Mouse (Mus musculus) liver, embryonic 11.5 days (tissue): ENCODE results near the gene Stab2. TPM values are rescaled to one million over a fixed set of nuclear protein-coding genes. Genes with fewer than 3 reads are reported as not detected.

Source experiments
- ATAC-seq: fragments of 200-750 bp; cut with Nextera tagmentation; replicated peaks from 2 replicates; pipeline ENCODE4 v1.8.0; 2017; ENCODE audit warnings: moderate number of reproducible peaks, mild to moderate bottlenecking, moderate TSS enrichment, moderate library complexity; ENCODE audit not compliant: low FRiP score
- DNase-seq: peaks from one replicate; pipeline ENCODE4 v3.0.0-alpha.2; 2017; ENCODE audit warnings: low spot score
- H3K27ac ChIP-seq: fragments of 300-500 bp; sonication (generic); 2 replicates; pipeline ENCODE4 v1.5.1; 2014; ENCODE audit warnings: mild to moderate bottlenecking, low read depth, low read length, control low read depth
- H3K27me3 ChIP-seq: fragments of 300-500 bp; sonication (generic); replicated peaks from 2 replicates; pipeline ENCODE4 v1.6.1; 2014; ENCODE audit warnings: low read length, mixed read lengths; ENCODE audit not compliant: control insufficient read depth, insufficient read depth
- H3K36me3 ChIP-seq: fragments of 300-500 bp; sonication (generic); 2 replicates; pipeline ENCODE4 v1.6.1; 2014; ENCODE audit warnings: mild to moderate bottlenecking, low read length, moderate library complexity, mixed read lengths; ENCODE audit not compliant: control insufficient read depth, insufficient read depth
- H3K4me1 ChIP-seq: fragments of 300-500 bp; sonication (generic); replicated peaks from 2 replicates; pipeline ENCODE4 v1.6.1; 2014; ENCODE audit warnings: low read length, mixed read lengths; ENCODE audit not compliant: control insufficient read depth, insufficient read depth
- H3K4me2 ChIP-seq: fragments of 300-500 bp; sonication (generic); 2 replicates; pipeline ENCODE4 v1.6.1; 2014; ENCODE audit warnings: mild to moderate bottlenecking, control low read depth, moderate library complexity
- H3K4me3 ChIP-seq: fragments of 300-500 bp; sonication (generic); 2 replicates; pipeline ENCODE4 v1.5.1; 2014; ENCODE audit warnings: low read depth, low read length, control low read depth
- H3K9ac ChIP-seq: fragments of 300-500 bp; sonication (generic); 2 replicates; pipeline ENCODE4 v1.6.1; 2014; ENCODE audit warnings: low read depth, low read length, control low read depth
- H3K9me3 ChIP-seq: fragments of 300-500 bp; sonication (generic); 2 replicates; pipeline ENCODE4 v1.6.1; 2016; ENCODE audit warnings: low read length, inconsistent platforms, mixed read lengths; ENCODE audit not compliant: control insufficient read depth
- WGBS: fragments of 180-500 bp; shearing (Covaris S2); extraction: QIAGEN DNeasy Blood & Tissue Kit; methylation state at CpG from one replicate; pipeline ENCODE4 v1.1.7; 2014; 5-methylcytosine and 5-hydroxymethylcytosine counted together
- polyA plus RNA-seq: library from polyadenylated mRNA; unstranded; fragments of >200 nt; fragmentation: Nextera tagmentation; extraction: Ambion mirVana; gene quantifications from 2 replicates; pipeline ENCODE4 v1.2.1, GENCODE M21; 2014

The Stab2 gene
- polyA plus RNA-seq, 1 experiment from 2014 or later, result 27.2 TPM

DNA sequence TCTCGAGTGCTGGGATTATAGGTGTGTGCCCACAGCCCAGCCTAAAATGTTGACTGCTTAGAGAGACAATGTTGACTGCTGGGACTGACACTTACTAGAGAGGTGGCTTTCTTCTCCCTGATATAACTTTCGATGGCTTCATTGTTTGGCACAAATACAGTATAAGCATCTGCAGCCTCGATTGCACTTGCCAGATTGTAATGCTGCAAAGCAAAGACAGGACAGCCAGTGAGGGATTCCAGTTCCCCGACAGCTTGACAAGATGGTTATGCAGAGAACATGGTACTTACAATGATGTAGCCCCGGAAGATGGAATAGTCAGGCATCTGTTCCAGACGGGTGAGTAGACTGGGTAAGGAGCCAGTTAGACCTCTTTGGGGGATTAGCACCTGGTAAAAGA, 100.8 kb downstream of the Stab2 start:
- ATAC-seq, result no peak

DNA sequence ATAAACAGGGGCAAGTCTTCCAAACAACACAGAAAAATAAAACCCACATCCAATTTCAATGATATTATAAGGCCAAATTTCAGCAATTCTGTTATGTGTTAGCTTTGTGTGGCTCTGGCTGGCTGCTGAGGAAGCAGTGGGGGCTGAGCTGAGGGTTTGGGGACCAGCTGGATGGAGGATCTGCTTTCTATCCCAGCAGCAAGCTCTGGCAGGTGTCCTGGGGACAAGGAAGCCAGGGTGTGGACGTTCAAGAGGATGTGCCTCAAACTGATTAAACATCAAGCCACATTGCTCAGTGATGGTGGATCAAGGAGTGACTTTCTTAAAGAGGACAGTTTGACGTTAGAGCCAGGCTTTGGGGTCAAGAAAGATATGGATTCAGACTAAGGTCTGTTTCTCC, 112.3 kb downstream of the Stab2 start:
- Histone ChIP-seq H3K9me3 (no peaks in the 10 kb centered on the region), H3K9ac (no peak overlapping the region), H3K4me1 (no peaks in the 10 kb centered on the region), H3K27me3 (no peaks in the 10 kb centered on the region), H3K4me3 (no peak overlapping the region), H3K4me2 (no peak overlapping the region), H3K36me3 (no peaks in the 10 kb centered on the region), H3K27ac (no peak overlapping the region)
- no peak for DNase-seq
- WGBS, result 35% methylated on average over 2 of the region's 2 CpGs
- no peak for ATAC-seq

More for the DNA sequence above, 100.8 kb downstream of the Stab2 start:
- H3K4me3 ChIP-seq, result no peak overlapping the region
- no peaks in the 10 kb centered on the region for H3K27me3 ChIP-seq
- no peaks in the 10 kb centered on the region for H3K36me3 ChIP-seq
- no peak overlapping the region for H3K9ac ChIP-seq
- H3K9me3 ChIP-seq, result no peaks in the 10 kb centered on the region
- no peaks in the 10 kb centered on the region for H3K4me1 ChIP-seq
- WGBS, result 76% methylated on average over 6 of the region's 6 CpGs
- no peak for DNase-seq
- no peak overlapping the region for H3K27ac ChIP-seq
- no peak overlapping the region for H3K4me2 ChIP-seq

DNA sequence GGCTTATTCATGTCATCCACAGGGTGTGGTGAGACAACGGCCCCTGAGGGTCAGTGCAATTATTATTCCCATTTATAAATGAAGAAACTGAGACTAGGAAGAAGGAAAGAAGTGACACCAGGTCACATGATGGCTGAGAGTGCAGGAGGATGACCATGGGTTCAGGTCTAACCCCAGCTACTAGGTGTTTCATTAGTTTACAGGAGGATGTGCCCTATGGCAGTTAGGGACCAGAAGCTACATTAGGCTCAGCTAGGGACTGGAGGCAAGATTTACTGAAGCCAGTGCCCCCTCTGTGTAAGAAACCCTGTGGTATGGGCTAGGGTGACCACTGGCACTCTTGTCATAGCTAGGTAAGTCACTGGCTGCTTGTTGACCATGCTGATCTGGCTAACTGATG, 116.8 kb downstream of the Stab2 start:
- ATAC-seq (no peak), DNase-seq (no peak)
- Histone ChIP-seq H3K4me2 (no peak overlapping the region), H3K27me3 (no peaks in the 10 kb centered on the region), H3K36me3 (no peaks in the 10 kb centered on the region), H3K9ac (no peak overlapping the region), H3K4me3 (no peak overlapping the region), H3K4me1 (no peaks in the 10 kb centered on the region), H3K9me3 (no peaks in the 10 kb centered on the region), H3K27ac (no peak overlapping the region)
- WGBS, result 89% methylated on average over 1 of the region's 1 CpGs

DNA sequence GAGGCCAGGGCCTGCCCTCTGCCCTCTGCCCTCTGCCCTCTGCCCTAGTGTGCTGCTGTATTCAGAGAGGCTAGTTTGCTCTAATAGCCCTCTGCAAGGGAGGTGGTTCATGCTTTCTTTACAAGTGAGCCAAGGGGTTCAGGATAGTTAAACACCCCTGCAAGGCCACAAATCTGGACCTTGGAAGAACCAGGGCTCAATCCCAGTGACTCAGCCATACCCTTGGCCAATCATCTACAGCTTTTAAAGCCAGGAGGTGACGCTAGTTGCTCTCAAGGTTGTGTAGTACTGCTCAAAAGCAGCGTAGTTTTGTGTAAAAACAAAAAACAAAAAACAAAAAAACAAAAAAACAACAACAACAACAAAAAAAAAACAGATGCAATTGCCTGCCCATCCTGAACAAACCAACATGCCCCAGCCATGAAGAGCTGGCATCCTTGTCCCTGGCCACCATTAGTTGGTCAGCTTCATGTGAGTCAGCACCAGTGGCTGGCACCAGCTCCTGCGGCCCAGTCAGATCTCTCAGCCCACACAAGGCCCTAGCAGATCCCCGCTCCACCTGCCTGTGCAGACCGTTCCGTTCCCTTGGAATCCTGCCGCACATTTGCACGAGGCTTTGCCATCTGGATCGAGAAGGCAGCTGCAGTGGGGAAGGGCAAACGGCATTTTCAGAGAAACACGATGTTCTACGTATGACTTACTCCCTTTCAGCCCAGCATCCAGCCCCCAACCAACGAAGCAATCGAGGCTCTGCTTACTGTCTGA, 117.5 kb downstream of the Stab2 start:
- Histone ChIP-seq H3K9ac (no peak overlapping the region), H3K36me3 (no peaks in the 10 kb centered on the region), H3K4me2 (no peak overlapping the region), H3K4me1 (no peaks in the 10 kb centered on the region), H3K9me3 (no peaks in the 10 kb centered on the region), H3K27ac (no peak overlapping the region), H3K4me3 (no peak overlapping the region), H3K27me3 (no peaks in the 10 kb centered on the region)
- WGBS, result 85% methylated on average over 14 of the region's 14 CpGs
- DNase-seq (no peak), ATAC-seq (no peak)

DNA sequence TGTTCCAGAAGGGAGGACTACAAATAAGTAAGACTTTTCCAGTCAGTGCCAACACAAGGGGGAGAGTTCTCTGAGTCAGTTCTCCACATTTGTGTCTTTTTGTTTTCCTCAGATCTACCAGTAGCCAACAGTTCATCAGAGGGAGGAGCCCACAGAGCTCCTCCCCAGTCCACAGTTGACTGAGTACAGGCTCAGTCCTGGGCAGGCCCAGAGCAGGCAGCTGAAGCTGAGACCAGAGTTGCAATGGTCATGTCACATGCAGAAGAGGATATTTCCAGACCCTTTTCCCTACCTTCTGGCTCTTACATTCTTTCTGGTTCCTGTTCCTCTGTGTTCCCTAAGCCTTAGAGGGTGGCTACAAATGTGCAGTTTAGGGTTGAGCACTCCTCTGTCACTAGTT, 118.4 kb downstream of the Stab2 start:
- H3K9ac ChIP-seq, result no peak overlapping the region
- no peaks in the 10 kb centered on the region for H3K4me1 ChIP-seq
- H3K27me3 ChIP-seq, result no peaks in the 10 kb centered on the region
- no peak overlapping the region for H3K4me2 ChIP-seq
- no peak overlapping the region for H3K4me3 ChIP-seq
- H3K36me3 ChIP-seq, result no peaks in the 10 kb centered on the region
- H3K27ac ChIP-seq, result no peak overlapping the region
- no peak for ATAC-seq
- no peak for DNase-seq
- no peaks in the 10 kb centered on the region for H3K9me3 ChIP-seq

DNA sequence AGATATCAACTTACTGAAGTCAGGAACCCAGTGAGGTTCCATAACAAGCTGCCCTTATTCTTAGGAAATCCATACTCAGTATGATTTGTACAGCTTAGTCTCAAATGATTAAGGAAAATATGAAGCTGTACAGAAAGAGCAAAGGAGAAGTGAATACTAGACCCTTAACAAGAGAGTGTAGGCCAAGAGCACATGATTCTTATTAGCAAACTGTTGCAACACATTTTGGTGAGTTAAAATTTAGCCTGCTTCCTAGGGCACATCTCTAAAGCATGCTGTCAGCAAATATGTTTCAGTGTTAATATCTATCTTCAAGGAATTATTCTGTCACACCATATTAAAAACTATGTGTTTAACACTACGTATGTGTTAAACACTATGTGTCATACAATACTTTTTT, 121.4 kb downstream of the Stab2 start:
- DNase-seq, result no peak
- Histone ChIP-seq H3K36me3 (no peaks in the 10 kb centered on the region), H3K9me3 (no peaks in the 10 kb centered on the region), H3K9ac (no peak overlapping the region), H3K27me3 (no peaks in the 10 kb centered on the region), H3K27ac (no peak overlapping the region), H3K4me3 (no peak overlapping the region), H3K4me1 (no peaks in the 10 kb centered on the region), H3K4me2 (no peak overlapping the region)
- 94% methylated on average over 1 of the region's 1 CpGs for WGBS
- no peak for ATAC-seq

DNA sequence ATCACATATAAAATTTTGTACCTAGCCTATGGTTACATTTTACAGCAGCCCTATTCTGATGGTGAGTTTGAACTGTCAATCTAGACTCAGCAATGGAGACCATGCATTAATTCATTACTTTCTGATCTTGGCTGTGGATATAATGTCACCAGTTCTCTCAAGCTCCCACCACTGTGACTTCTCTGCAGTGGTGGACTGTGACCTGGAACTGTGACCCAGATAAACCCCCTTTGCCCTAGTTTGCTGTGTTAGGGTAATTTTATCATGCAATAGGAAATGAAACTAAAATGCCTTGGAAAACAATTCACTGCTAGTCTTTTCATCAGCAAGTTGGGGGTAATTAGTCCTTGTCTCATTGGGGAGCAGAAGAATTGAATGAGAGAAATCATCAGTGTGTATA, 126.4 kb downstream of the Stab2 start:
- ATAC-seq, result no peak

DNA sequence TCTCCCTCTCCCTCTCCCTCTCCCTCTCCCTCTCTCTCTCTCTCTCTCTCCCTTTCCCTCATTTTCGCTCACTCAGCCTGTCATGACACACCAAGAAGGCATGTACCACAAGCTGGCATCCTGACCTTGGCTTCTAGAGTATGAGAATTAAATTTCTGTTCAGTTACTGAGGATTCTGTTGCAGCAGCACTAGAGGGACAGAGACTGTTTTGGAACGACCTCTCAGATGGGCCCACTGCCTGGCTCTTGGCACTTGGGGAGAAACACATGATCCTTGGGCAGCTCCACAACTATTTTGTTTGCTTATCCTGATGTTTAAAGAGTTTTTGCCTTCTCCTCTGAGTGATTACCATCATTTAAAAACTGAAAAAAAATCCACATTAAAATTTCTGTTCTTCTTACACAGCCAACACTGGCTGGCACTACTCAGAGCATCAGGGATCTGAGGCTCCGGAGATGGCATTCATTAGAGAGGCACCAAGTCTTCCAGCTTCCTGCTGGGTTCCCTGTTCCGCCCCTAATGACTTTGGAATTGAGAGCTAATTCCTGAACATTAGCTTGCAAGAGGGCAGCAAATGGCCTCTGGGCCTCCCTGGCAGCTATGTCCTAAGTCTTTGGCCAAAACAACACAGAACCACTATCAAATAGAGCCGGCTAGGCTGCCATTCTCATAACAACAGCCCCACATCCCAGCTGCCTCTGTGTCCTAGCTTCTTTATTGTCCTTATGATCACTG, 127.6 kb downstream of the Stab2 start:
- Histone ChIP-seq H3K4me3 (no peak overlapping the region), H3K4me1 (no peaks in the 10 kb centered on the region), H3K9ac (no peak overlapping the region), H3K36me3 (no peaks in the 10 kb centered on the region), H3K9me3 (no peaks in the 10 kb centered on the region), H3K27me3 (no peaks in the 10 kb centered on the region), H3K27ac (no peak overlapping the region), H3K4me2 (no peak overlapping the region)
- no peak for ATAC-seq
- 56% methylated on average over 5 of the region's 5 CpGs for WGBS
- no peak for DNase-seq

More for the DNA sequence above, 126.4 kb downstream of the Stab2 start:
- no peaks in the 10 kb centered on the region for H3K4me1 ChIP-seq
- no peaks in the 10 kb centered on the region for H3K36me3 ChIP-seq
- H3K4me3 ChIP-seq, result no peak overlapping the region
- no peaks in the 10 kb centered on the region for H3K27me3 ChIP-seq
- no peak overlapping the region for H3K27ac ChIP-seq
- no peak overlapping the region for H3K4me2 ChIP-seq
- no peak for DNase-seq
- H3K9ac ChIP-seq, result no peak overlapping the region
- H3K9me3 ChIP-seq, result no peaks in the 10 kb centered on the region

DNA sequence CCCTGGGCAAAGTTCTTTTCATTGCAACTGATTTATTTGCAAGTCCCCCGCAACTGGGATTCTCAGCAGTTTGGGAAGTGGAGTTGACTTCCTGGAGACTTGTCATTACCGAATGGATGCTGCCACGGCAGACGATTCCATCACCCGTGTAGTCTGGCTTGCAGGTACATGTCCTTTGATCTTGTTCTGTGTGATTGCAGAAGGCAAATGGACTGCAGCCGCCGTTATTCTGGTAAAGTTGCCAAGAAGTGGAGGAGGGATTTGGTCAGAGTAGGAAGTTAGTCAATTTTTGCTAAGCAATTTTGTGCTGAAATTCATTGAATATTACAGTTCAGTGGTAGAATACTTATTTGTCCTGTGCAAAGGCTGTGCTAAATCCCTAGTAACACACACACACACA, 129.1 kb downstream of the Stab2 start:
- no peaks in the 10 kb centered on the region for H3K4me1 ChIP-seq
- WGBS, result 82% methylated on average over 7 of the region's 7 CpGs
- ATAC-seq, result no peak

More for the DNA sequence above, 129.1 kb downstream of the Stab2 start:
- no peak overlapping the region for H3K27ac ChIP-seq
- H3K36me3 ChIP-seq, result no peaks in the 10 kb centered on the region
- H3K27me3 ChIP-seq, result no peaks in the 10 kb centered on the region
- no peak overlapping the region for H3K4me3 ChIP-seq
- H3K4me2 ChIP-seq, result no peak overlapping the region
- DNase-seq, result no peak
- no peak overlapping the region for H3K9ac ChIP-seq
- H3K9me3 ChIP-seq, result no peaks in the 10 kb centered on the region
